Mouse (Mus musculus): ENCODE measurements around the gene Ptgfrn. TPM values are rescaled to one million over a fixed set of nuclear protein-coding genes. Genes with fewer than 3 reads are reported as not detected.

Ptgfrn gene
- total RNA-seq (2015): 0.02 and 0.05 TPM in 2 replicates
- 0.12 TPM in 1 of 2 replicates, not detected in the other for total RNA-seq (2017)

DNA sequence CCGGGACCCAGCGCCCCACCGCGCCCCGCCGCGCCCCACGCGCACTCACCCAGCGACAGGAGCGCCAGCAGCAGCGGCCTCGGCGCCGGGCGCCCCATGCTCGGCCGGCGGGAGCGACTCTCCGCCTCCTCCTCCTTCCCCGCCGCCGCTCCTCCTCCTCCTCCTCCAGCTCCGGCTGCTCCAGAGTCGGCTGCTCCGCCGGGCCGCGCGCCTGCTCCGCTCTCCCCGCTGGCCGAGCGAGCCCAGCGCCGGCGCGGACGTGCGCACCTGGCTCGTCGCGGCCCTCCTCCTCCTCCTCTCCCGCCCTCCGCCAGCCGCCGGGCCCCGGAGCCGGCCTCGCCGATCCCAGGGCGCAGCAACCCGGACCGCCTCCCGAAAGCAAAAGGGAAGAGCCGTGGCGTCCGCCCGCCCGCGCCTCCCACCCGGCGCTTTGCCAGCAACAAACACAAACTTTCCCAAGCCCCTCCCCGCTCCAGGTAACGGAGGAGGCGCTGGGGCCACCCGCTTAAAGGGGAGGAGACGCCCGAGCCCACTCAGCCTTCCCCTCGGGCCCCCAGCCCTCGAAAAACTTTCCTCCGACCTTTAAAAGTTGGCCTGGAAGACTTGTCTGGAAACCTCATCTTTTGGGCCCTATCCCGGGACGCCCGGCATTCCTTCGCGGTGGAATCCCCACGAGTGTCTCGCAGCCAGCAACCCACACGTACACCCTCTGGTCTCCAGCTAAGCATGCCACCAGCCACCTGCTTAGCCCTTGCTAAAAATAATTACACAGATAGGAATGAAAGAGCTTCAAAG lies at the start of gene Ptgfrn:
TSS of gene Ptgfrn (minus strand) at position 236 of the 795 bp plus-strand sequence.
- peak; percentile 54; the same call in 1 of the 2 replicates for ATAC-seq (replicated peaks; ENCODE audit: poor library complexity)

DNA sequence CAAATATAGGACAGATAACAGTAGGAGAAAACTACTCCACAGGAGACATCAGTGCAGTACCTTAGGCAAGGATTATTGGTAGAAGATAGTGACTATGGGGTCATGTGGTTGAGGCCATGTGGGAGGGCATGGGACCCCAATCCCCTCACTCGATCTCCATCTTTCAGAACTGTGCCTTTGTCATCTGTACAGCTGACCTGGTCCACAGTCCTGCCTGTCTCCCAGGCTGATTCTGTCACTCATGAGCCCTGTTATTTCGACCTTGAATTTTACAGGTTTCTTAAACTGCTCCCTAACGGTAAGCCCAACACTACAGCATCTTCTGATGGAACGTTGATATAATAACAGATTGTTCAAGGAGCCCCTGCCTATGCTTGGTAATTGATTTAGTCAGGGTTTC lies 49.6 kb upstream of the Ptgfrn start:
- no peak for ATAC-seq (replicated peaks; ENCODE audit: poor library complexity)

DNA sequence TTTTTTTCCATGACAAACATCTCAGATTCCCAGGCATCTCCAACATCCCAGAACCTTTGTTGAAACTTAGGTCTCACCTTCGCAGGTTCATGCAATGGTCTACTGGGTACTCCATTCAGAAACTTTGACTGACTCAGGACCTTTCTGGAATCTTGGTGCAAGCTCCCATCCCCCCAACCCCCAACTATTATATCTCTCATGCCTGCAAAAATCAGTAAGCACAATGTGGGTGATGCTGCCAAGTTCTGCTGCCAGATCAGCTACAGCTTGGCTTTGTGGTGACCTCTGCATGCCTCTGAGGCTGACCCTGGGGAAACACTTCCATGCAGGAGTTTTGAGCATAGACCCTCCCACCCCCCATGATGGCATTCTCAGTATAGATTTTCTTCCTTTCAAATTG lies 44.0 kb upstream of the Ptgfrn start:
- ATAC-seq (replicated peaks; ENCODE audit: poor library complexity): no peak

DNA sequence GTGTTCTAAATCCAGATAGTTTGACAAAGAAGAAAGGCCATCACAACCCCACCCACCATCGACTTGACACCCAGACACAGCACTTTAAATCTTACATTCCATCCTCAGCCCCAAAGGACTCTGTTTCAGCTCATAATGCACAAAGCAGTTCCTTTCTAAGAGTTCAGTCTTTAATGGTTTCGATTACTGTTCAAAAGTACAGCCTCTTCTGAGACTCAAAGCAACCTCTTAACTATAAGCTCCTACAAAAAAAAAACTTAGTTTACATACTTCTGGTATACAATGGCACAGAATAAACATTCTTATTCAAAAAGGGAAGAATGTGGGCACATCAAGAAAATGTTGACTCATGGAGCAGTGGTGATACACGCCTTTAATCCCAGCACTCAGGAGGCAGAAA lies 43.3 kb upstream of the Ptgfrn start:
- ATAC-seq (replicated peaks; ENCODE audit: poor library complexity): no peak

DNA sequence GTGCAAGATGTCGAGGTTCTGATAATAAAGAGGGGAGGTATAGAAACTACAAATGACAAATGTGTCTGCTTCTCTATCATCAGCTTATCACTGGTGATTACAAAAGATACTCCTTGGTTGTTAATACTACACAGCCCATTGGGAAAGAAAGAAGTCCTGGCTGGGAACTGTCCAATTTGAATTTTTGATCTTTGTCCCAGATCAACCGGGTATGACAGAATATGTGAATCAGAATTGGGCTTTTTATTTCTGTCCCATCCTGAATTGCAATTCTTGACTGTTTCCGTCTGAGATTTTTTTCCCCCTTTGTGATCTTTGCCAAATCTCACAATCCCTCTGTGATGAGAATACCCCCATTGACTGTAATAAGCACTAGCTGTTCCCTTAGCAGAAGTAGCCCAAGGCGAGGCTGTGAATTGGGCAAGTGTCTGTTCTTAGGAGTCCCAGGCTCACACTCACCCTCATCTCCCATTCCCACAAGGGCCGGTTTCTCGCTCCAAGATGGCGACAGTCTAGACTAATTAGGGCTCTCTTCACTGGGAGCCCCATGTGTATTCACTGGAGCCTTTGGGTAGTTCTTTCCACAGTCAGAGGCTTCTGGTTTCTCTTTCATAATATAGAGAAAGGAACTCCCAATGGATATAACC lies 36.2 kb upstream of the Ptgfrn start:
- ATAC-seq (replicated peaks; ENCODE audit: poor library complexity): no peak

DNA sequence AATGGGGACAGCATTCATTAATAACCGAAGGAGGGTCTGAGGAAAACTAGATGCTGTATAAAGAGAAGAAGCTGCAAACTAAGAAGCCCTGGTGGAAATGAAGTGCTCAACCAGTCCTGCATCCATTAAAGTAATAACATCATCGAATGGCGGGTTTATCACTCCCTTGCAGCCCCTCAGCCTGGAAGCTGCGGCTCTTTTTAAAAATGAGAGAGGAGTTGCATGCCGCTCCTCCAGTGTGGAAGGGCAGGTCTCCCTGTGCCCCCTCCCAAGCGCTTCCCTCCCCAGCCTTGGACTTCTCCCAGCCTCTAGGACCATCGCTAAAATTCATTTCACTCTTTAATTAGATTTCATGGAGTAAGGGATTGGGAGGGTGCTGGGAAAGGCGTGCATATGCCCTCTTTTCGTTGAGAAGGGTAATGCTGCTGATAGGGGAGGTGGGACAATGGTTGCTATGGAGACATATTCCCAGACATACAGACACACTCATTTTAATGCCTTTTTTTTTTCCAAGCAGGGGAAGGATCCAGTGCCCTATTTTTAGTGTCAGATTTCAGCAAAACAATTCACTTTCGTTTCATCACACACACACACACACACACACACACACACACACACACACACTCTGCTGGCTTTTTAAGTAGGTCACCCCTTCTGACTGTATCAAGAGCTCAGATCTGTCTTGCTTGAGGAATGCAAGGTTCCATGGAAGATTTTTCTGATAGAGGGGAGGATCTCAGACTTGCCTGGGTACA lies 35.4 kb upstream of the Ptgfrn start:
- ATAC-seq (replicated peaks; ENCODE audit: poor library complexity): no peak

DNA sequence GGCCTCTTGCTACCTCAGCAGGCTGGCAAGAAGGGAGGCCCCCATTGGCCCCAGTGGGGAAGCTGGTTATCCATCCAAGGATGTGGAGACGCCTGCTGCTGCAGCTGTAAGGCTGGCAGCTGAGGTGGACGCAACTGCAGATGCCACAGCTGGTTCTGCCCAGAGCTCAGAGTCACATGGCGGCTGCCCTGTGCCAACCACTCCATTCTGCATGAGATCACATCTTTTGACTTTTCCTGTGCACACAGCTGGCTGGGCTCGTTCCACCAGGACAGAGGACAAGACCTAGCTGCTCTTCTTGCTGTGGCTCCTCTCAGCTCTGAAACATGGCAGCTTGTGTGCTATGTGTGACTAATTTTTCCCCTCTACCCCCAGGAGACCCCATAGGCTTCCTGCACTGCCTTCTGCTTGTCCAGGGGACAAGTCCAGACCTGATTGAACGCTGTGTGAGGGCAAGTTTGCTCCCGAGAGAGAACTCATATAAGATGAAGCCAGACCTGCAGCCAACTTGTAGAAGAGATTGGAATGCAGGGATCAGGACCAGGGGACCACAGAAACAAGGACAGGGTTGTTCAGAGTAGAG lies 34.4 kb upstream of the Ptgfrn start:
- no peak for ATAC-seq (replicated peaks; ENCODE audit: poor library complexity)

DNA sequence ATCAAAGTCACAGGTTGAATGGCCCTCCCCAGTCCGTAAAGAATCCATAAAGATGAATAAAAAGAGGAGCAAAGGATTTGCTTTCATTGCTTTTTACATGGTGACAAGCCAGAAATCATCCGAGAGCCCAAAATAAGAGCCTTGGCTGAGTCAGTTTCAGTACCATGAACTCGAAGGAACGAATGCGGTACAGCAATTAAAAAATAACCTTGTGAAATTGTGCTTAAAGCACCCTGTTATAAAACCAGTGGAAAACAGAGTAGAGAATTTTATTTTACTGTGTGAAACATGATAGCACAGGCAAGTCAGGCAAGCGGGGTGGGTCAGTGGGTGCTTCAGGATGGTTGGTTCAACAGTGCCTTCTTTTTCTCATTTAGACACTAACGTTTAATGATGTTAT lies 33.4 kb upstream of the Ptgfrn start:
- no peak for ATAC-seq (replicated peaks; ENCODE audit: poor library complexity)

DNA sequence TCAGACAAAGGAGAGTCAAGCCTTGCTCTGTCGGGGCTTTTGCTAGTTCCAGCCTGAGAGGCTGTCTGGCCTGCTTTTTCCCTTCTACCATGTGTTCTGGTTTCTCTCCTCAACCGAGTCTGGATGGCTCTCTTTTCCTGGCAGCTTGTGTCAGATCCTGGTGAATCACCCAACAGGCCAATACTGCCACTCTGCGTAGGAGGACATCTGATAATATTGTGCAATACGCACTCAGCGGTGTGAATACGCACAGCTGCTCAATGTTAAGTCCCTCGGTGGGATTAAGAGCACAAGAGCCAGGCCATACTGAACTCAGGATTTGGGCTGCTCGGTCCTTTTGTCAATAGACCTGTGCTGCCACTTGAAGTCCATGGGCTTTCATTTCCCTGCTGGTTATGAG lies 31.8 kb upstream of the Ptgfrn start:
- ATAC-seq (replicated peaks; ENCODE audit: poor library complexity): no peak

DNA sequence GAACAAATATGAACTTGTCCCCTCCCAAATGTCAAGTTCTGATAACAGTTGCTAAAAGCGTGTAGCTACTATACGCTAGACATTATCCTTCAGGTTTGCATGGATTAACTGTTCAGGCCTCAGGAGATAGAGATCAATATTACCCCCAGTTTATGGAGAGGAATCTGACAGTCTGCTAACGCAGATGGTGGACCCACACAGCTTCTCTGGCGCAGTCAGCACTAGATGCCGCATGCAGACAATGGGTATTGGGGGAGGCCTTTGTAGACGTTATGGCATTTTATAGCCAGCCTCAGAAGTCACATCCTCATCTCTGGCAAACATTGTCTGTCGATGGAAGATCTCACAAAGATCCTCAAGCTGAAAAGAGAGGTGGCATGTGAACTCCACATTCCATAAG lies 29.9 kb upstream of the Ptgfrn start:
- no peak for ATAC-seq (replicated peaks; ENCODE audit: poor library complexity)

DNA sequence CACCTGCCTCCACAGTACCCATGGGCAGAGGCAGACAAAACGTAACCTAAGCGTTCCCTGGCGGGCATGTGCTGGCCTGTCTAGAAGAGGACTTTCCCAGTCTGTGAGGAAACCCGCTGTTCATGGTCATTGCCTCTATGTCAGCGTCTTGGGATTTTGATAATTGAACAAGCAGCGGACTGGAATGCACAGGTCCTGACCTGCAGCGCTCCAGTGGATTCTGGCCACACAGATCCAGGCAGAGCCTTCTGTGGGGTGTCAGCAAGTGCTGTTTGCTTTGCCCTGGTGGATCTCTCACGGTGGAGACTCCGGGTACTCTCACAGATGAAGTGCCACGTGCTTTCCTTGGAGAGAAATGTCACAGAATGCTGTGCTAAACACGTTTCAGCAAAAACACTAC lies 26.4 kb upstream of the Ptgfrn start:
- ATAC-seq (replicated peaks; ENCODE audit: poor library complexity): no peak

DNA sequence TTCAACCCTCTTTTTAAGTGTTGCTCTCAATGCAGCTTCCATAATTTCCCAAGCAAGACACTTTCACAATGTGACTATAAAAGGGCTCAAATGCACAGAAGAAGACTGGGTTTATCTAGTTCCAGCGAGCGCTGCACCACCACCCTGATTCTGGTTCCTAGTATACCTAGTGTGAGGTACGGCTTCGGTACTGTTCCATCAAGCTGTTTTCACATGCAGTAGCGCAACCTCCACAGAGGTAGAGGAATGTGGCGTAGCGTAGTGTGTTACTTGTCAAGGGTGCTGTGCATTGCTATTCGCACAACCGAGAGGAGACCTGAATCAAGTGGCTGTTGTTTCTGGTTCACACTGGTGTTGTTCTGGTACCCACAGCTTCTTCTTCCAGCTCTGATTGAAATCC lies 24.8 kb upstream of the Ptgfrn start:
- no peak for ATAC-seq (replicated peaks; ENCODE audit: poor library complexity)

DNA sequence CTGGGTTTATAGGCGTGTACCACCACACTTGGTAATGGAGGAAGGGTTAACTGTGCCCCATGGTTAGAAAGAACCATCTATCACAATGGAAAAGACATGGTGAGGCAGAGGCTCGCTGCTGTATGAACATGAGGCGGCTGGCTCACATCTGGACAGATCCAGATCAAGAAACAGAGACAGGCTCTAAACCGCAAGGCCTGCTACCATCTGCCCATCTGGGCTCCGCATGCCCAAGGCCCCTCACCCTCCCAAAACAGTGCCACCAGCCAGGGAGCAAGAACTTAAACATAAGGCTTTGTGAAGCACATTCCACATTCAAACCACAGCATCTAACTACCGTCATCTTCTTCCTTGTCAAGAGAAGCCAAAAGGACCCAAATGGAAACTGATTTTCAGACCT lies 22.9 kb upstream of the Ptgfrn start:
- ATAC-seq (replicated peaks; ENCODE audit: poor library complexity): no peak

DNA sequence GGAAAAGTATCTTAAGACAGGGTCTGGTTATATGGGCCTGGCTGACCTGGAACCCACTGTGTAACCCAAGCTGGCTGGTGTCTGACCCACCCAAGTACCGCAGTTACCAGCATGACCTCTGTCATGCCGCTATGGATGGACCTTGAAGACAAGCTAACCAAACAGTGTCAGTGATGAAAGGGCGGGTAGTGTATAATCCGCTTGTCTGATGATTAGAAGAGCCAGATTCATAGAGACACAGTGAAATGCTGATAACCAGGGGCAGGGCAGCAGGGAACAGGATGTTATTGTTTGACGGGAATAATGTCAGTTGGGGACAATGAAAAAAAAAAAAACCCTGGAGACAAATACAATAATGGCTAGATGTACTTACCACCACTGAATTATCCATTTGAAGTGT lies 21.7 kb upstream of the Ptgfrn start:
- no peak for ATAC-seq (replicated peaks; ENCODE audit: poor library complexity)

DNA sequence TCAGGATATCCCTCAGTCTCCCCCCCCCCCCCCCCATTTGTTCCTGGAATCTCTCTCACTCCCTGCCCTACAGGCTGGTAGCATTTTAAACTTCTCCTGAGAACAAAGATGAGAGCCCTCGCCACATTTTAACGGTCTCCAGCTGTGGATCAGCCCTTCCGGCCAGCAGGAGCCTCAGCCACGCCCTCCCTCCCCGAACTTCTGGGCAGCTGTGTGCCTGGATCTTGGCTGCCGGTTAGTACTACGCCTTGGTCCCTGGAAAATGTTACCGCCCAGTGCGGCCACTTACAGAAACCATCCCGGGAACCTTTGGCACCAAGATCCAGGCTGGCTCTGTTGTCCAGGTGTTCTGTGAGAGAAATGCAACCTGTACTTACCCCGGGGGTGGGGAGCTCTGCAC lies 20.4 kb upstream of the Ptgfrn start:
- ATAC-seq (replicated peaks; ENCODE audit: poor library complexity): peak; percentile 86

DNA sequence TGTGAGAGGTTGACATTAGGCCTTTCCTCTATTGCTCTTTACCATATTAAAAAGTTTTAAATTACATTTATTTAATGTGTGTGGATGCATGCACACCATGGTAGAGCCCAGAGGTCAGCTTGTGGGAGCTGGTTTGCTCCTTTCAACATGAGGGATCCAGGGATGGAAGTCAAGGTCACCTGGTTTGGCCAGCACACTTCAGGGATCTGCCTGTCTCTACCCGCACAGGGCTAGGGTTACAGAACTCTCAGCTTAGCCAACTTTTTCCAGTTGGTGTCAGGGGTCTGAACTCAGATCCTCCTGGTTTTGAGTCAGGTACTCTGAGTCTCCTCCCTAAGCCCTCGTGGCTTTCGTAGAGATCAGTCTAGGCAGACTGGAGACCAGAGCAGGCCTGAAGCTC lies 19.5 kb upstream of the Ptgfrn start:
- no peak for ATAC-seq (replicated peaks; ENCODE audit: poor library complexity)

DNA sequence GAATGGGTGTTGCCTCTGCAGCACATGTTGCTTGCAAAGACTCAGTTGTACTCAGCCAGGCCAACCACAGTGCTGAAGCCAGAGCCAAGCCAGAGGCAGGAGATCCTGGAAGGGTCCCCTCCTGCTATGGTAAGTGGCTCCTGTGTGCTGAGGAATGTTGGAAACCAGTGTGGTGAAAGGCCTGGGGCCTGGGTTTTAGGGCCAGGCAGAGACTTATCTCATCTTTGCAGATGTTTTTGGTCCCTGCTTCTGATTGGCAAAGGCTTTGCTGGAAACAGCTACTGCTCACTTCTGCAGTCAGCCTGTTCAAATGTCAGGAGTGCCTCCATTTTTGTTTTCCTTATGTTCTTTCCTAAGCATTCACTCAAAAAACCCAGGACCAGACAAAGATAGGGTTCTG lies 19.0 kb upstream of the Ptgfrn start:
- peak; percentile 44; the same call in 1 of the 2 replicates for ATAC-seq (replicated peaks; ENCODE audit: poor library complexity)

DNA sequence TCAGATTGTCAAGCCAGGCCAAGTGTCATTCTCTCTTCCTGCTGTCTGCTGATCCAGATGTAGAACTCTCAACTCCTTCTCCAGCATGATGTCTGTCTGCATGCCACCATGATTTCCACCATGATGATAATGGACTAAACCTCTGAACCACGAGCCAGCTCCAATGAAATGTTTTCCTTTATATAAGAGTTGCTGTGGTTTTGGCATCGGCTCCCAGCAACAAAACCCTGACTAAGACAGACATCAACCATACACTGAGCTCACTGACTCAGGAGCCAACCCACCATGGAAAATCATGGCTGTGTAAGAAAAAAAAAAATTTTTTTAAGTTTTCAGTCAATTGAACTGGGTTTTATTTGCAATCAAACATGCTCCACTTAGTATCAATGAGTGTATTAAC lies 17.7 kb upstream of the Ptgfrn start:
- no peak for ATAC-seq (replicated peaks; ENCODE audit: poor library complexity)

DNA sequence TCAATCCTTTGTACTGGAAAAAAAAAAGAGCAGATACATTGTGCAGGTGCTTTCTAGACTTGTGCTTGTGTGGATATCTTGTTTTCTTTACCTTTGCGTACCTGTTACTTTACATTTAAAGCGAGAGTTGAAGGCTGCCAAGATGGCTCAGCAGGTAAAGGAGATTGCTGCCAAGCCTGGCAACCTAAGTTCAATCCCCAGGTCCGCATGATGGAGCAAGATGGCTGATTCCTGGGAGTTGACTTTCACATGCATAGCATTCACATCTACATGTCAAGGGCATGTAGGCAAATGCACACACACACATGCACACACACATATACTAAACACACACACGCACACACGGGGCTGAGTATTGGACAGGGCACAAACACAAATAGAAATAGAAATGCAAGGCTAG lies 14.6 kb upstream of the Ptgfrn start:
- ATAC-seq (replicated peaks; ENCODE audit: poor library complexity): no peak

DNA sequence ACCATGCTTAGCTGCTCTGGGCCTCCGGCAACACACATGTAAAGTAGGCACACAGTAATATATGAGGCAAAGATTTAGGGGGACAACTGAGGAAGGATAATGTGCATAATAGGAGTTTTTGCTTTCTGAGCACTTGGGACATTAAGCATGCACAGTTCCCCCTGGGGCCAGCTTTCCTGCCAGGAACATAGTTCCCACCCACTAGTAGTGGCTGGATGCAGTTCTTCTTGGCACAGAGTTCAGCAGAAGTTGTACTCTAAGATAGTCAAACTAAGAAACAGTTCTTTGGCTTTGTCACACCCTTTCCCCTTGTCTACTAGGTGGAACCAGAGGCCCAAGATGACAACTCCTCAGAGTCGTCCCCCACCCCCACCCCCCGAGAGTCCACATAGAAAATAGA lies 12.4 kb upstream of the Ptgfrn start:
- ATAC-seq (replicated peaks; ENCODE audit: poor library complexity): no peak

DNA sequence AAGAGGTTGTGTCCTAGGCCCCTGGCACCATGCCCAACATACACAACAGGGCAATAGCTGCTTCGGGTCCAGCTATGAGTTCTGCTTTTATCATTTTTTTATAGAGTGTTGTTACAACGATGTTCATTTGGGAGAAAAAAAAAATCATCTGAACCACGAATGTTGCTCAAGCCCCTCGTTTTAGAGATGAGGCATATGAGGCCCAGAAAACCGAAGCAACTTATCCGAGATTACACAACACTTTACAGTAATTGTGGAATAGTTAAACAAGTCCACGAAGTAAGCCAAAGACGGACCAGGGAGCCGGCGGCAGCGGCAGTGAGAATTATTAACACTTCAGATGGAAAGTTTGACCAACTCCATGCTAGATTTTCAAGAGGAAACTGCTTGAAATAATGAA lies 7.7 kb upstream of the Ptgfrn start:
- ATAC-seq (replicated peaks; ENCODE audit: poor library complexity): peak; percentile 88

DNA sequence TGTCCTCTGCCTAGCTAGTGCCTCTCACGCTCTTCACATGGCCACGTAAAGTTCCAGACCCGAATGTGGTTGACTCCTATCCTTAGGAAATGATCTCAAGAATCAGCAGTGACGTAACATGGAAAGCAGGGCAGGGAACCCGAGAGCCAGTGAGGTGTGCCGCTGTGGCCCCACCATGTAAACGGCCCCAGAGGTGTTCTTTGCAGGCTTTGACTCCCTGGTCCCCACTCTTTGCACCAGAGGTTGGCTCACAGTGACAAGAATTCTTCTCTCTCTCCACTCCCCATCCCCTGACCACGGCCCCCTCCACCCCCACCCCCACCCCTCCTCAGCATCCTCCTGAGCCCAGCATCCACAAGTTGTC lies 7.3 kb upstream of the Ptgfrn start:
- no peak for ATAC-seq (replicated peaks; ENCODE audit: poor library complexity)

Measured in megakaryocyte progenitor cell, adult 5-6 weeks (primary cell).